Mouse (Mus musculus) heart, postnatal 14 days (tissue): ENCODE data around the gene Abcb7. TPM values are rescaled to one million over a fixed set of nuclear protein-coding genes. Genes with fewer than 3 reads are reported as not detected.

ENCODE experiments used
- total RNA-seq, 2 experiments: library from RNA; stranded (reverse); gene quantifications; 2 replicates each; pipeline ENCODE4 v1.2.3; 2021

Gene Abcb7
- total RNA-seq, 2 experiments from 2014 or later: 30.4 to 37.2 TPM

Other genes starting within 250 kb of the Abcb7 start
- under 1 TPM; 0.50 to 0.61 TPM for gene Nexmif, start 212.7 kb downstream of the Abcb7 start, total RNA-seq
- 1 to 10 TPM; 8.0 to 9.4 TPM for gene Uprt, start 69.0 kb upstream of the Abcb7 start, total RNA-seq